Mouse (Mus musculus) spleen, postnatal 10 days (tissue): ENCODE data around the gene Gtf2a1l.

Experiments used
- DNase-seq, 2 experiments: peaks; one replicate each; pipeline ENCODE4 v3.0.0; 2021 to 2022; ENCODE audit warnings: low spot score in 2 of 2

Gene Gtf2a1l

GRCm38 (mm10) chr17:88668452-88668851, at the start of gene Gtf2a1l:
Gtf2a1l (plus strand) TSS chr17:88668660.
- DNase-seq, result peak in 1 of 2 experiments; percentile 48

GRCm38 (mm10) chr17:88620935-88621334, 47.5 kb upstream of the Gtf2a1l start:
- peak in 1 of 2 experiments; percentile 25 for DNase-seq

GRCm38 (mm10) chr17:88621374-88621773, 47.1 kb upstream of the Gtf2a1l start:
- no peak for DNase-seq

- no peak for DNase-seq
Observed at GRCm38 (mm10) chr17:88622711-88623110, 45.7 kb upstream of the Gtf2a1l start.

GRCm38 (mm10) chr17:88624386-88624785, 44.1 kb upstream of the Gtf2a1l start:
- no peak for DNase-seq

GRCm38 (mm10) chr17:88625350-88625749, 43.1 kb upstream of the Gtf2a1l start:
- no peak for DNase-seq

- no peak for DNase-seq
Observed at GRCm38 (mm10) chr17:88625931-88626330, 42.5 kb upstream of the Gtf2a1l start.

- no peak for DNase-seq
Observed at GRCm38 (mm10) chr17:88626347-88626811, 42.1 kb upstream of the Gtf2a1l start.

GRCm38 (mm10) chr17:88627150-88627549, 41.3 kb upstream of the Gtf2a1l start:
- no peak for DNase-seq

- DNase-seq, result no peak
Observed at GRCm38 (mm10) chr17:88628676-88629380, 39.6 kb upstream of the Gtf2a1l start.

GRCm38 (mm10) chr17:88629381-88629759, 39.1 kb upstream of the Gtf2a1l start:
- no peak for DNase-seq

GRCm38 (mm10) chr17:88629931-88630553, 38.4 kb upstream of the Gtf2a1l start:
- no peak for DNase-seq

GRCm38 (mm10) chr17:88630554-88630948, 37.9 kb upstream of the Gtf2a1l start:
- no peak for DNase-seq

- no peak for DNase-seq
Observed at GRCm38 (mm10) chr17:88632631-88633030, 35.8 kb upstream of the Gtf2a1l start.

- no peak for DNase-seq
Observed at GRCm38 (mm10) chr17:88636076-88636475, 32.4 kb upstream of the Gtf2a1l start.

GRCm38 (mm10) chr17:88636587-88636986, 31.9 kb upstream of the Gtf2a1l start:
- no peak for DNase-seq

- peak; percentile 31 to 73 for DNase-seq
Observed at GRCm38 (mm10) chr17:88641012-88641411, 27.4 kb upstream of the Gtf2a1l start.

GRCm38 (mm10) chr17:88641836-88642235, 26.6 kb upstream of the Gtf2a1l start:
- DNase-seq, result no peak

- no peak for DNase-seq
Observed at GRCm38 (mm10) chr17:88644876-88645275, 23.6 kb upstream of the Gtf2a1l start.

GRCm38 (mm10) chr17:88645299-88645698, 23.2 kb upstream of the Gtf2a1l start:
- no peak for DNase-seq

- DNase-seq, result no peak
Observed at GRCm38 (mm10) chr17:88647149-88647548, 21.3 kb upstream of the Gtf2a1l start.

GRCm38 (mm10) chr17:88652010-88652409, 16.4 kb upstream of the Gtf2a1l start:
- peak in 1 of 2 experiments; percentile 69 for DNase-seq

GRCm38 (mm10) chr17:88652702-88653374, 15.6 kb upstream of the Gtf2a1l start:
- peak; percentile 26 to 78 for DNase-seq
